Mouse (Mus musculus) T-helper 2 cell (primary cell): ENCODE results near the gene Tal1.

Experiments
- in situ Hi-C: fragments of 300-600 bp; cut with MboI, MseI; formaldehyde crosslinking; loops from one replicate; pipeline ENCODE4 v1.15.1; 2025; ENCODE audit warnings: high pct_unique_total_duplicates

The Tal1 gene

GRCm38 (mm10) chr4:115103510-115103909 is 47.3 kb downstream of the Tal1 start:
- in situ Hi-C loops, result loop anchor here (25.0 kb wide), 2 partner anchors 416 to 609 kb away; no protein-coding TSS in a partner anchor

GRCm38 (mm10) chr4:115111167-115111566 is 54.9 kb downstream of the Tal1 start:
- in situ Hi-C loops, result loop anchor here (25.0 kb wide), 2 partner anchors 424 to 601 kb away; no protein-coding TSS in a partner anchor

- in situ Hi-C loops, result loop anchor here (25.0 kb wide), 2 partner anchors 426 to 599 kb away; no protein-coding TSS in a partner anchor
These were observed 57.0 kb downstream of the Tal1 start for GRCm38 (mm10) chr4:115113266-115113665.

GRCm38 (mm10) chr4:115119642-115120041 is 63.4 kb downstream of the Tal1 start:
- in situ Hi-C loops, result loop anchor here (25.0 kb wide), 2 partner anchors 432 to 593 kb away; no protein-coding TSS in a partner anchor

- in situ Hi-C loops, result loop anchor here (25.0 kb wide), 2 partner anchors 434 to 591 kb away; no protein-coding TSS in a partner anchor
These were observed 64.9 kb downstream of the Tal1 start for GRCm38 (mm10) chr4:115121162-115121561.
